Mouse (Mus musculus) limb, embryonic 13.5 days (tissue): ENCODE measurements at regions not wholly inside any gene's neighbourhood (a gene's known extent, or its start where the extent isn't known, plus 50 kb on each side); places are given as distances from the start of the nearest gene placed in this dataset.

ENCODE experiments used
- ATAC-seq: fragments of 200-750 bp; cut with Nextera tagmentation; 2 replicates; pipeline ENCODE4 v1.8.0; 2017; ENCODE audit warnings: low read depth, moderate number of reproducible peaks, moderate TSS enrichment; ENCODE audit not compliant: low FRiP score
- H3K27ac ChIP-seq: fragments of 300-500 bp; sonication (generic); 2 replicates; pipeline ENCODE4 v1.5.1; 2015; ENCODE audit warnings: inconsistent platforms, mild to moderate bottlenecking, moderate library complexity
- H3K27me3 ChIP-seq: fragments of 300-500 bp; sonication (generic); 2 replicates; pipeline ENCODE4 v1.6.1; 2015; ENCODE audit warnings: mild to moderate bottlenecking, inconsistent platforms
- H3K36me3 ChIP-seq: fragments of 300-500 bp; sonication (generic); 2 replicates; pipeline ENCODE4 v1.6.1; 2015; ENCODE audit warnings: inconsistent platforms, mild to moderate bottlenecking, moderate library complexity
- H3K4me1 ChIP-seq: fragments of 300-500 bp; sonication (generic); 2 replicates; pipeline ENCODE4 v1.6.1; 2015; ENCODE audit warnings: inconsistent platforms
- H3K4me2 ChIP-seq: fragments of 300-500 bp; sonication (generic); replicated peaks from 2 replicates; pipeline ENCODE4 v1.6.1; 2015; ENCODE audit warnings: inconsistent platforms, mild to moderate bottlenecking, moderate library complexity
- H3K4me3 ChIP-seq: fragments of 300-500 bp; sonication (generic); 2 replicates; pipeline ENCODE4 v1.5.1; 2015; ENCODE audit warnings: moderate library complexity, mild to moderate bottlenecking, inconsistent platforms
- H3K9ac ChIP-seq: fragments of 300-500 bp; sonication (generic); 2 replicates; pipeline ENCODE4 v1.6.1; 2015; ENCODE audit warnings: mild to moderate bottlenecking, inconsistent platforms
- H3K9me3 ChIP-seq: fragments of 300-500 bp; sonication (generic); 2 replicates; pipeline ENCODE4 v1.6.1; 2016; ENCODE audit warnings: inconsistent platforms
- WGBS: fragments of 180-500 bp; shearing (Covaris S2); methylation state at CpG from one replicate; pipeline ENCODE4 v1.1.7; 2015; 5-methylcytosine and 5-hydroxymethylcytosine counted together

GRCm38 (mm10) chr11:19619494-19619893 is 304.7 kb upstream of the Spred2 start:
- Histone ChIP-seq H3K4me3 (no peak overlapping the region), H3K9me3 (peaks cover 9% of the 10 kb centered on the region), H3K27ac (no peak overlapping the region), H3K27me3 (no peaks in the 10 kb centered on the region), H3K9ac (no peak overlapping the region), H3K36me3 (no peaks in the 10 kb centered on the region), H3K4me2 (no peak overlapping the region), H3K4me1 (peaks cover 4% of the 10 kb centered on the region; the same call in 1 of the 2 replicates)
- WGBS, result 75% methylated on average over 13 of the region's 13 CpGs
- no peak for ATAC-seq

GRCm38 (mm10) chr11:19631055-19631695 is 293.0 kb upstream of the Spred2 start:
- H3K27me3 ChIP-seq, result peaks cover 24% of the 10 kb centered on the region; the same call in 1 of the 2 replicates
- H3K9ac ChIP-seq, result no peak overlapping the region
- H3K9me3 ChIP-seq, result no peaks in the 10 kb centered on the region
- no peak overlapping the region for H3K27ac ChIP-seq
- 24% methylated on average over 6 of the region's 6 CpGs for WGBS
- H3K4me2 ChIP-seq, result no peak overlapping the region
- no peaks in the 10 kb centered on the region for H3K36me3 ChIP-seq
- H3K4me1 ChIP-seq, result 0 out of 2 replicates have a peak, but pooled peaks cover 7% of the 10 kb centered on the region
- no peak overlapping the region for H3K4me3 ChIP-seq
- peak; percentile 57; the same call in 1 of the 2 replicates for ATAC-seq

- Histone ChIP-seq H3K36me3 (no peaks in the 10 kb centered on the region), H3K27me3 (peaks cover 25% of the 10 kb centered on the region; the same call in 1 of the 2 replicates), H3K4me3 (no peak overlapping the region), H3K9ac (no peak overlapping the region), H3K4me1 (0 out of 2 replicates have a peak, but pooled peaks cover 7% of the 10 kb centered on the region), H3K27ac (no peak overlapping the region), H3K9me3 (no peaks in the 10 kb centered on the region), H3K4me2 (no peak overlapping the region)
- no peak for ATAC-seq
- 57% methylated on average over 5 of the region's 5 CpGs for WGBS
Measured at GRCm38 (mm10) chr11:19632477-19632876, 291.7 kb upstream of the Spred2 start.

- ATAC-seq, result no peak
- Histone ChIP-seq H3K4me3 (no peak overlapping the region), H3K27me3 (peaks cover 25% of the 10 kb centered on the region; the same call in 1 of the 2 replicates), H3K9me3 (no peaks in the 10 kb centered on the region), H3K4me1 (0 out of 2 replicates have a peak, but pooled peaks cover 7% of the 10 kb centered on the region), H3K27ac (no peak overlapping the region), H3K36me3 (no peaks in the 10 kb centered on the region), H3K9ac (no peak overlapping the region), H3K4me2 (no peak overlapping the region)
- 77% methylated on average over 5 of the region's 5 CpGs for WGBS
Measured at GRCm38 (mm10) chr11:19633621-19634020, 290.6 kb upstream of the Spred2 start.

GRCm38 (mm10) chr11:19641153-19641552 is 283.0 kb upstream of the Spred2 start:
- Histone ChIP-seq H3K4me2 (no peak overlapping the region), H3K27ac (no peak overlapping the region), H3K36me3 (no peaks in the 10 kb centered on the region), H3K9ac (no peak overlapping the region), H3K4me1 (peaks cover 4% of the 10 kb centered on the region; the same call in 1 of the 2 replicates), H3K4me3 (no peak overlapping the region), H3K9me3 (no peaks in the 10 kb centered on the region), H3K27me3 (0 out of 2 replicates have a peak, but pooled peaks cover 1% of the 10 kb centered on the region)
- no peak for ATAC-seq
- WGBS, result 62% methylated on average over 8 of the region's 8 CpGs

GRCm38 (mm10) chr11:19644116-19644795 is 279.9 kb upstream of the Spred2 start:
- Histone ChIP-seq H3K4me3 (no peak overlapping the region), H3K27me3 (no peaks in the 10 kb centered on the region), H3K27ac (no peak overlapping the region), H3K4me2 (no peak overlapping the region), H3K36me3 (no peaks in the 10 kb centered on the region), H3K4me1 (peaks cover 4% of the 10 kb centered on the region; the same call in 1 of the 2 replicates), H3K9me3 (no peaks in the 10 kb centered on the region), H3K9ac (no peak overlapping the region)
- no peak for ATAC-seq
- WGBS, result 76% methylated on average over 7 of the region's 7 CpGs

- Histone ChIP-seq H3K4me2 (no peak overlapping the region), H3K9ac (no peak overlapping the region), H3K27ac (no peak overlapping the region), H3K4me1 (peaks cover 4% of the 10 kb centered on the region; the same call in 1 of the 2 replicates), H3K4me3 (no peak overlapping the region), H3K9me3 (no peaks in the 10 kb centered on the region), H3K36me3 (no peaks in the 10 kb centered on the region), H3K27me3 (no peaks in the 10 kb centered on the region)
- ATAC-seq, result no peak
- WGBS, result 79% methylated on average over 5 of the region's 5 CpGs
Measured at GRCm38 (mm10) chr11:19645106-19645505, 279.1 kb upstream of the Spred2 start.

- WGBS, result 54% methylated on average over 6 of the region's 6 CpGs
- no peak for ATAC-seq
- H3K27ac ChIP-seq, result no peak overlapping the region
- H3K9me3 ChIP-seq, result no peaks in the 10 kb centered on the region
- no peak overlapping the region for H3K4me2 ChIP-seq
- H3K4me1 ChIP-seq, result no peaks in the 10 kb centered on the region
- no peak overlapping the region for H3K4me3 ChIP-seq
- no peaks in the 10 kb centered on the region for H3K27me3 ChIP-seq
- no peaks in the 10 kb centered on the region for H3K36me3 ChIP-seq
- no peak overlapping the region for H3K9ac ChIP-seq
Measured at GRCm38 (mm10) chr11:19651522-19651921, 272.7 kb upstream of the Spred2 start.

GRCm38 (mm10) chr11:19651929-19652328 is 272.2 kb upstream of the Spred2 start:
- H3K27me3 ChIP-seq, result no peaks in the 10 kb centered on the region
- no peaks in the 10 kb centered on the region for H3K36me3 ChIP-seq
- 91% methylated on average over 7 of the region's 7 CpGs for WGBS
- ATAC-seq, result no peak
- no peaks in the 10 kb centered on the region for H3K4me1 ChIP-seq
- H3K4me3 ChIP-seq, result no peak overlapping the region
- H3K9me3 ChIP-seq, result no peaks in the 10 kb centered on the region
- H3K9ac ChIP-seq, result no peak overlapping the region
- no peak overlapping the region for H3K27ac ChIP-seq
- H3K4me2 ChIP-seq, result no peak overlapping the region

- H3K27me3 ChIP-seq, result no peaks in the 10 kb centered on the region
- H3K4me3 ChIP-seq, result no peak overlapping the region
- H3K27ac ChIP-seq, result no peak overlapping the region
- no peaks in the 10 kb centered on the region for H3K36me3 ChIP-seq
- no peak for ATAC-seq
- no peak overlapping the region for H3K4me2 ChIP-seq
- no peaks in the 10 kb centered on the region for H3K4me1 ChIP-seq
- H3K9ac ChIP-seq, result no peak overlapping the region
- no peaks in the 10 kb centered on the region for H3K9me3 ChIP-seq
- WGBS, result 75% methylated on average over 4 of the region's 4 CpGs
Measured at GRCm38 (mm10) chr11:19659511-19659910, 264.7 kb upstream of the Spred2 start.

- H3K36me3 ChIP-seq, result no peaks in the 10 kb centered on the region
- no peak overlapping the region for H3K4me3 ChIP-seq
- H3K9ac ChIP-seq, result no peak overlapping the region
- H3K27me3 ChIP-seq, result no peaks in the 10 kb centered on the region; the same call in 1 of the 2 replicates
- no peaks in the 10 kb centered on the region; the same call in 1 of the 2 replicates for H3K9me3 ChIP-seq
- H3K4me1 ChIP-seq, result peaks cover 6% of the 10 kb centered on the region; the same call in 1 of the 2 replicates
- no peak overlapping the region for H3K4me2 ChIP-seq
- ATAC-seq, result no peak
- no peak overlapping the region for H3K27ac ChIP-seq
- 93% methylated on average over 4 of the region's 4 CpGs for WGBS
Measured at GRCm38 (mm10) chr11:19666732-19667131, 257.4 kb upstream of the Spred2 start.

- H3K4me3 ChIP-seq, result no peak overlapping the region
- H3K9ac ChIP-seq, result no peak overlapping the region
- ATAC-seq, result peak; percentile 24; the same call in 1 of the 2 replicates
- peaks cover 6% of the 10 kb centered on the region; the same call in 1 of the 2 replicates for H3K4me1 ChIP-seq
- no peaks in the 10 kb centered on the region; the same call in 1 of the 2 replicates for H3K9me3 ChIP-seq
- no peaks in the 10 kb centered on the region; the same call in 1 of the 2 replicates for H3K27me3 ChIP-seq
- H3K36me3 ChIP-seq, result no peaks in the 10 kb centered on the region
- 0 out of 2 replicates have a peak overlapping the region, but pooled peaks have one; percentile 23 for H3K4me2 ChIP-seq
- no peak overlapping the region for H3K27ac ChIP-seq
- WGBS, result 34% methylated on average over 13 of the region's 13 CpGs
Measured at GRCm38 (mm10) chr11:19670853-19671530, 253.2 kb upstream of the Spred2 start.
